Comparison of ENCODE assay signal across 27 mouse cellular contexts in the genomic region with DNA sequence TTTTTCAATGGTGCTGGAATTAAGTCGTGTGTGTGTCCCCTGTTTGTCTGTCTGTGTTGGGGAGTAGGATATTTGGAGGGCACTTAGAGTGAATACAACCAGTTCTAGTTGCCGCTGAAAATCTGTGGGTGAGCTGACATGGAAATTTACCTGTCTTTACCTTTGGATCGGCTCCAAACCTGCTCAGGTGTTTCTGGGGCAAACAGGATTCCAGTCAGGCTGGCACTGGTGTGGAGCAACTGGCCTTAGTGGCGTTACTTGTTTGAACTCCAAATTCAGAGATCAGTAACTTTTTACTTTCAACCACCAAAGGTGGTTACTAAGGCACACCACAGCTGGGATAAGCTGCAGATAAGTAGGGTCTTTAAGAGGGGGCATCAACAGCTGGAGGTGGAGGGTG. TPM values are rescaled to one million over a fixed set of nuclear protein-coding genes. Genes with fewer than 3 reads are reported as not detected.
A peak's percentile ranks its signal among the peaks of the same experiment; 100 is the strongest.
DNase-seq lines count a peak whose midpoint lies in the region; ATAC-seq and TF ChIP-seq lines count a peak whose summit lies in the region.
"Had no signal": no experiment of that assay in that cellular context is flagged by ENCODE, and none has a peak within 500 bp of the region (broad histone marks: within the 10 kb centered on the region; RNA-seq: fewer than 3 reads in every experiment).

No protein-coding gene starts in this region.

- no peak overlapping the region for H3K27ac ChIP-seq in hindbrain, postnatal 0 days
- H3K27ac ChIP-seq in hindbrain, embryonic 11.5 days (ENCODE audit: low read depth, low read length), result no peak overlapping the region
- no peak overlapping the region for H3K27ac ChIP-seq in neural tube, embryonic 13.5 days (replicated peaks)
- no peak overlapping the region for H3K27ac ChIP-seq in kidney, postnatal 0 days
- H3K27ac ChIP-seq: forebrain, embryonic 13.5 days; heart, embryonic 13.5 days; intestine, embryonic 15.5 days; layer of hippocampus, adult 2 months; limb, embryonic 15.5 days; liver, embryonic 15.5 days; macrophage had no signal

- no peak overlapping the region for H3K9ac ChIP-seq in hindbrain, postnatal 0 days (replicated peaks; ENCODE audit: low read length)
- no peak overlapping the region for H3K9ac ChIP-seq in hindbrain, embryonic 11.5 days (ENCODE audit: low read depth, low read length)
- H3K9ac ChIP-seq in neural tube, embryonic 13.5 days, result no peak overlapping the region
- H3K9ac ChIP-seq in kidney, postnatal 0 days (ENCODE audit: low read depth, low read length), result no peak overlapping the region
- H3K9ac ChIP-seq: limb, embryonic 15.5 days; liver, embryonic 15.5 days had no signal

- 0 out of 2 replicates have a peak overlapping the region, but pooled peaks have one; percentile 59 for H3K4me3 ChIP-seq in hindbrain, postnatal 0 days (ENCODE audit: low read length)
- no peak overlapping the region for H3K4me3 ChIP-seq in hindbrain, embryonic 11.5 days (ENCODE audit: low read depth, low read length)
- H3K4me3 ChIP-seq in neural tube, embryonic 13.5 days, result no peak overlapping the region
- H3K4me3 ChIP-seq in kidney, postnatal 0 days (replicated peaks; ENCODE audit: low read depth, low read length), result no peak overlapping the region

- no peaks in the 10 kb centered on the region for H3K9me3 ChIP-seq in hindbrain, postnatal 0 days (ENCODE audit: low read length)
- no peaks in the 10 kb centered on the region for H3K9me3 ChIP-seq in hindbrain, embryonic 11.5 days (ENCODE audit: control insufficient read depth, low read length)
- H3K9me3 ChIP-seq in neural tube, embryonic 13.5 days, result no peaks in the 10 kb centered on the region
- no peaks in the 10 kb centered on the region for H3K9me3 ChIP-seq in kidney, postnatal 0 days (replicated peaks; ENCODE audit: low read length)
- H3K9me3 ChIP-seq: heart, embryonic 13.5 days; intestine, embryonic 15.5 days; limb, embryonic 15.5 days; liver, embryonic 15.5 days had no signal

- no peak for DNase-seq in hindbrain, postnatal 0 days (ENCODE audit: low spot score)
- no peak for DNase-seq in hindbrain, embryonic 11.5 days (ENCODE audit: low spot score)
- no peak for DNase-seq in neural tube, embryonic 10.5 days (ENCODE audit: extremely low spot score, low spot score)
- DNase-seq in kidney, postnatal 0 days (ENCODE audit: low spot score), result no peak
- no peak for DNase-seq in adrenal gland, adult 18-20 months (ENCODE audit: low spot score in 2 of 2)
- no peak for DNase-seq in testis, postnatal 14 days (ENCODE audit: low spot score)
- DNase-seq: adrenal gland, adult 2 months; cerebellum, adult 8-10 months; gastrocnemius, postnatal 10 days; layer of hippocampus, postnatal 36 days; thymus, postnatal 14 days had no signal

- no peaks in the 10 kb centered on the region for H3K36me3 ChIP-seq in hindbrain, postnatal 0 days (ENCODE audit: insufficient read depth, low read length)
- no peaks in the 10 kb centered on the region for H3K36me3 ChIP-seq in hindbrain, embryonic 11.5 days (ENCODE audit: control insufficient read depth, insufficient read depth, low read length)
- no peaks in the 10 kb centered on the region for H3K36me3 ChIP-seq in neural tube, embryonic 13.5 days
- H3K36me3 ChIP-seq in kidney, postnatal 0 days (ENCODE audit: insufficient read depth, low read length), result no peaks in the 10 kb centered on the region
- H3K36me3 ChIP-seq: heart, embryonic 13.5 days; intestine, embryonic 15.5 days; limb, embryonic 15.5 days; liver, embryonic 15.5 days had no signal

- TF ChIP-seq CTCF in hindbrain, postnatal 0 days (IDR thresholded peaks at IDR 0.05; ENCODE audit: low read depth), result no peak
- TF ChIP-seq CTCF in kidney, postnatal 0 days (IDR thresholded peaks at IDR 0.05; ENCODE audit: low read depth), result no peak

- H3K27me3 ChIP-seq in hindbrain, postnatal 0 days (ENCODE audit: insufficient read depth, low read length), result no peaks in the 10 kb centered on the region
- peaks cover 7% of the 10 kb centered on the region; the same call in 1 of the 2 replicates for H3K27me3 ChIP-seq in hindbrain, embryonic 11.5 days (ENCODE audit: control insufficient read depth, insufficient read depth, low read length)
- H3K27me3 ChIP-seq in neural tube, embryonic 13.5 days, result 0 out of 2 replicates have a peak, but pooled peaks cover 4% of the 10 kb centered on the region
- H3K27me3 ChIP-seq in kidney, postnatal 0 days (ENCODE audit: insufficient read depth, low read length), result 0 out of 2 replicates have a peak, but pooled peaks cover 5% of the 10 kb centered on the region

- peaks cover 9% of the 10 kb centered on the region; the same call in 1 of the 2 replicates for H3K4me1 ChIP-seq in hindbrain, postnatal 0 days (ENCODE audit: insufficient read depth, low read length)
- 0 out of 2 replicates have a peak, but pooled peaks cover 2% of the 10 kb centered on the region for H3K4me1 ChIP-seq in hindbrain, embryonic 11.5 days (replicated peaks; ENCODE audit: control insufficient read depth, insufficient read depth, low read length)
- peaks cover 16% of the 10 kb centered on the region for H3K4me1 ChIP-seq in neural tube, embryonic 13.5 days (replicated peaks)
- no peaks in the 10 kb centered on the region for H3K4me1 ChIP-seq in kidney, postnatal 0 days (replicated peaks; ENCODE audit: insufficient read depth, low read length)

- ATAC-seq in hindbrain, postnatal 0 days, result no peak
- no peak for ATAC-seq in hindbrain, embryonic 11.5 days (ENCODE audit: low FRiP score)
- ATAC-seq in neural tube, embryonic 13.5 days (ENCODE audit: low read depth), result no peak
- no peak for ATAC-seq in kidney, postnatal 0 days (replicated peaks; ENCODE audit: low FRiP score, low read depth)

- 89% methylated on average over 4 of the region's 4 CpGs for WGBS in hindbrain, postnatal 0 days
- 88% methylated on average over 4 of the region's 4 CpGs for WGBS in hindbrain, embryonic 11.5 days
- 87% methylated on average over 4 of the region's 4 CpGs for WGBS in neural tube, embryonic 13.5 days
- WGBS in kidney, postnatal 0 days, result 75% methylated on average over 4 of the region's 4 CpGs

- peak overlapping the region; percentile 97 for H3K4me2 ChIP-seq in hindbrain, postnatal 0 days (ENCODE audit: low read depth, low read length)
- H3K4me2 ChIP-seq in hindbrain, embryonic 11.5 days (replicated peaks; ENCODE audit: low read depth, low read length), result no peak overlapping the region
- H3K4me2 ChIP-seq in neural tube, embryonic 13.5 days, result peak overlapping the region; percentile 91
- H3K4me2 ChIP-seq in kidney, postnatal 0 days (ENCODE audit: low read length), result peak overlapping the region; percentile 92

RNA-seq across cellular contexts. Expression of gene Tmcc3, which starts 1.4 kb away (rescaled TPM):
- 9.7 and 10.5 TPM in 2 replicates for total RNA-seq in hindbrain, postnatal 0 days (2014; rRNA removed)
- 15.3 and 17.2 TPM in 2 replicates for polyA plus RNA-seq in hindbrain, postnatal 0 days (2015; fragmentation: Nextera tagmentation; extraction: Ambion mirVana)
- 4.5 and 5.7 TPM in 2 replicates for polyA plus RNA-seq in hindbrain, embryonic 11.5 days (2014; fragmentation: Nextera tagmentation; extraction: Ambion mirVana)
- polyA plus RNA-seq in neural tube, embryonic 13.5 days (2015; fragmentation: Nextera tagmentation; extraction: Ambion mirVana), result 12.0 and 12.9 TPM in 2 replicates
- polyA plus RNA-seq in kidney, postnatal 0 days (2015; fragmentation: Nextera tagmentation; extraction: Ambion mirVana), result 7.9 and 8.4 TPM in 2 replicates
- total RNA-seq in adrenal gland, adult 18-20 months (2021), result 10 to 100 TPM; 14.4 to 28.2 TPM

RNA-seq across cellular contexts. Expression of gene Gm4792, which starts 14.6 kb away (rescaled TPM):
- total RNA-seq in hindbrain, postnatal 0 days (2014; rRNA removed), result 1.2 and 1.3 TPM in 2 replicates
- polyA plus RNA-seq in hindbrain, postnatal 0 days (2015; fragmentation: Nextera tagmentation; extraction: Ambion mirVana), result 1.0 and 1.3 TPM in 2 replicates
- 0.27 and 0.31 TPM in 2 replicates for polyA plus RNA-seq in hindbrain, embryonic 11.5 days (2014; fragmentation: Nextera tagmentation; extraction: Ambion mirVana)
- not detected in 2 replicates for polyA plus RNA-seq in neural tube, embryonic 13.5 days (2015; fragmentation: Nextera tagmentation; extraction: Ambion mirVana)
- not detected in 2 replicates for polyA plus RNA-seq in kidney, postnatal 0 days (2015; fragmentation: Nextera tagmentation; extraction: Ambion mirVana)
- total RNA-seq in adrenal gland, adult 18-20 months (2021), result not detected
- total RNA-seq: adrenal gland, adult 2 months; gastrocnemius, postnatal 10 days; heart, adult 18-20 months; heart, postnatal 25 days; layer of hippocampus, adult 2 months; layer of hippocampus, postnatal 36 days; left cerebral cortex, postnatal 36 days had no signal
- polyA plus RNA-seq: adrenal gland, adult 2 months; C2C12; frontal cortex, adult 2 months; heart, embryonic 13.5 days; intestine, embryonic 15.5 days; limb, embryonic 15.5 days; liver, embryonic 15.5 days; lung, embryonic 16.5 days; macrophage; midbrain, embryonic 11.5 days; stomach, embryonic 16.5 days had no signal
